Mouse (Mus musculus) erythroblast, embryonic 14.5 days (primary cell): Measurements from ENCODE around the gene Btnl10.

Source experiments
- GATA1 ChIP-seq: IDR thresholded peaks from 2 replicates; pipeline ENCODE4 v1.6.1; 2012; ENCODE audit warnings: low read length, inconsistent platforms, mixed read lengths
- TAL1 ChIP-seq: IDR thresholded peaks from 3 replicates; pipeline ENCODE4 v1.6.1; 2012; ENCODE audit warnings: low read length, inconsistent platforms, mixed read lengths

- TF ChIP-seq GATA1 (no peak), TAL1 (no peak)
These were observed 50.8 kb downstream of the Btnl10 start for GRCm38 (mm10) chr11:58968551-58968950.
